Comparison of ENCODE assay signal across 6 mouse cellular contexts in the genomic region with DNA sequence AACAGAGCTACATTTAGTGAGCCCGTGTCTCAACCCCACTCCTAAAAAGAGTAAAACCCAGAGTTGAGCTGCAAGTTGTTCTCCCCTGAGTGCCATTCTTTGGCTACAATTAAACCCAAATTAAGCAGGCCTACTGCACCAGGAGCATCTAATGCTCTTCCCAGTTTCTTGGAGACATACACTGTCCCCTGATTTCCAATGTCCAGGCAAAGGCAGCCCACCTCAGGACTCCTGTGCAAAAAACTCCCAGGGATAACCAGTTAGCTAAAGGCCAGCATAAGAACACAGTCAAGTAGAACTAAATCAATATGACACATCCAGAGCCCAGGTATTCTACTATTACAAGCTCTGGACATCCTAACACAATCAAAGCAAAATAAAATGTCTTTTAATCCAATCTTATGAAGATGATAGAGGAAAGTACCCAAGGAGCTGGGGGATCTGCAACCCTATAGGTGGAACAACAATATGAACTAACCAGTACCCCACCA. TPM values are rescaled to one million over a fixed set of nuclear protein-coding genes. Genes with fewer than 3 reads are reported as not detected.
DNase-seq lines count a peak whose midpoint lies in the region; ATAC-seq lines count a peak whose summit lies in the region.
"Not testable (repeated sequence)": the region's sequence is repeated elsewhere in the genome, so short reads cannot be mapped to it uniquely, and the experiment has no call there.

No protein-coding gene starts in this region.

- ATAC-seq in heart, embryonic 12.5 days (ENCODE audit: insufficient number of reproducible peaks, low FRiP score): peak; percentile 53; the same call in 1 of the 2 replicates
- ATAC-seq in kidney, embryonic 15.5 days (replicated peaks; ENCODE audit: low FRiP score): 0 out of 2 replicates have a peak, but pooled peaks have one; percentile 18
- 0 out of 2 replicates have a peak, but pooled peaks have one; percentile 58 for ATAC-seq in limb, embryonic 15.5 days (ENCODE audit: insufficient number of reproducible peaks, low FRiP score, low TSS enrichment, low read depth)
- peak; percentile 31; the same call in 1 of the 2 replicates for ATAC-seq in midbrain, embryonic 14.5 days (ENCODE audit: low FRiP score, low TSS enrichment)
- ATAC-seq in stomach, embryonic 14.5 days (ENCODE audit: insufficient number of reproducible peaks, insufficient read depth, low FRiP score, low read depth): 0 out of 2 replicates have a peak, but pooled peaks have one; percentile 10

- not testable (repeated sequence) for H3K9me3 ChIP-seq in heart, embryonic 12.5 days (replicated peaks); kidney, embryonic 15.5 days (replicated peaks); limb, embryonic 15.5 days; midbrain, embryonic 14.5 days (ENCODE audit: control insufficient read depth, low read length); stomach, embryonic 14.5 days (ENCODE audit: control insufficient read depth, low read depth, low read length)

- H3K27ac ChIP-seq in heart, embryonic 12.5 days (ENCODE audit: poor library complexity, severe bottlenecking); kidney, embryonic 15.5 days; limb, embryonic 15.5 days; midbrain, embryonic 14.5 days (replicated peaks; ENCODE audit: low read depth, low read length); stomach, embryonic 14.5 days (ENCODE audit: low read length): not testable (repeated sequence)

- H3K27me3 ChIP-seq in heart, embryonic 12.5 days (replicated peaks); kidney, embryonic 15.5 days; limb, embryonic 15.5 days; midbrain, embryonic 14.5 days (ENCODE audit: control insufficient read depth, insufficient read depth, low read length); stomach, embryonic 14.5 days (ENCODE audit: control insufficient read depth, insufficient read depth, low read length): not testable (repeated sequence)

- not testable (repeated sequence) for H3K4me3 ChIP-seq in heart, embryonic 12.5 days; kidney, embryonic 15.5 days (replicated peaks); limb, embryonic 15.5 days; midbrain, embryonic 14.5 days (replicated peaks; ENCODE audit: low read depth, low read length); stomach, embryonic 14.5 days (ENCODE audit: low read depth, low read length)

- DNase-seq in embryo, embryonic 10 days (ENCODE audit: low spot score): peak; percentile 2
- DNase-seq in midbrain, embryonic 14.5 days: not testable (repeated sequence)

- 77% methylated on average over 1 of the region's 1 CpGs for WGBS in heart, embryonic 12.5 days
- WGBS in kidney, embryonic 15.5 days: 84% methylated on average over 1 of the region's 1 CpGs
- WGBS in limb, embryonic 15.5 days: 84% methylated on average over 1 of the region's 1 CpGs
- WGBS in midbrain, embryonic 14.5 days: 85% methylated on average over 1 of the region's 1 CpGs
- WGBS in stomach, embryonic 14.5 days: 90% methylated on average over 1 of the region's 1 CpGs

- not testable (repeated sequence) for H3K4me1 ChIP-seq in heart, embryonic 12.5 days (replicated peaks); kidney, embryonic 15.5 days; limb, embryonic 15.5 days; midbrain, embryonic 14.5 days (ENCODE audit: control insufficient read depth, insufficient read depth, low read length); stomach, embryonic 14.5 days (ENCODE audit: control insufficient read depth, insufficient read depth, low read length)

- H3K36me3 ChIP-seq in heart, embryonic 12.5 days; kidney, embryonic 15.5 days; limb, embryonic 15.5 days; midbrain, embryonic 14.5 days (ENCODE audit: control insufficient read depth, insufficient read depth, low read length); stomach, embryonic 14.5 days (ENCODE audit: control insufficient read depth, insufficient read depth, low read length): not testable (repeated sequence)

- H3K4me2 ChIP-seq in heart, embryonic 12.5 days; kidney, embryonic 15.5 days; limb, embryonic 15.5 days; midbrain, embryonic 14.5 days (ENCODE audit: low read length); stomach, embryonic 14.5 days (replicated peaks; ENCODE audit: low read depth, low read length): not testable (repeated sequence)

- not testable (repeated sequence) for H3K9ac ChIP-seq in heart, embryonic 12.5 days; kidney, embryonic 15.5 days; limb, embryonic 15.5 days; midbrain, embryonic 14.5 days (replicated peaks; ENCODE audit: low read length); stomach, embryonic 14.5 days (replicated peaks; ENCODE audit: low read depth, low read length)

RNA-seq across cellular contexts. Expression of a gene that starts 35.8 kb away (rescaled TPM):
- 4.4 and 5.9 TPM in 2 replicates for polyA plus RNA-seq in heart, embryonic 12.5 days (2016; fragmentation: Nextera tagmentation; extraction: Ambion mirVana)
- polyA plus RNA-seq in kidney, embryonic 15.5 days (2015; fragmentation: Nextera tagmentation; extraction: Ambion mirVana): 6.4 and 6.6 TPM in 2 replicates
- polyA plus RNA-seq in limb, embryonic 15.5 days (2015; fragmentation: Nextera tagmentation; extraction: Ambion mirVana): 6.0 and 6.9 TPM in 2 replicates
- 9.8 and 12.6 TPM in 2 replicates for polyA plus RNA-seq in midbrain, embryonic 14.5 days (2014; fragmentation: Nextera tagmentation; extraction: Ambion mirVana)
- polyA plus RNA-seq in stomach, embryonic 14.5 days (2014; fragmentation: Nextera tagmentation; extraction: Ambion mirVana): 7.1 and 7.3 TPM in 2 replicates
